Mouse (Mus musculus) neural tube, embryonic 12.5 days (tissue): Measurements from ENCODE around the gene Neu2. TPM values are rescaled to one million over a fixed set of nuclear protein-coding genes. Genes with fewer than 3 reads are reported as not detected.

Source experiments
- ATAC-seq: fragments of 200-750 bp; cut with Nextera tagmentation; 2 replicates; pipeline ENCODE4 v1.8.0; 2017; ENCODE audit warnings: low read depth, mild to moderate bottlenecking, moderate TSS enrichment, moderate library complexity; ENCODE audit not compliant: low FRiP score
- H3K27ac ChIP-seq: fragments of 300-500 bp; sonication (generic); 2 replicates; pipeline ENCODE4 v1.5.1; 2016
- H3K27me3 ChIP-seq: fragments of 300-500 bp; sonication (generic); replicated peaks from 2 replicates; pipeline ENCODE4 v1.6.1; 2016; ENCODE audit warnings: mild to moderate bottlenecking
- H3K36me3 ChIP-seq: fragments of 300-500 bp; sonication (generic); 2 replicates; pipeline ENCODE4 v1.6.1; 2016; ENCODE audit warnings: mild to moderate bottlenecking
- H3K4me1 ChIP-seq: fragments of 300-500 bp; sonication (generic); 2 replicates; pipeline ENCODE4 v1.6.1; 2016
- H3K4me2 ChIP-seq: fragments of 300-500 bp; sonication (generic); replicated peaks from 2 replicates; pipeline ENCODE4 v1.6.1; 2016; ENCODE audit warnings: mild to moderate bottlenecking
- H3K4me3 ChIP-seq: fragments of 300-500 bp; sonication (generic); 2 replicates; pipeline ENCODE4 v1.5.1; 2016
- H3K9ac ChIP-seq: fragments of 300-500 bp; sonication (generic); 2 replicates; pipeline ENCODE4 v1.6.1; 2016; ENCODE audit warnings: mild to moderate bottlenecking
- H3K9me3 ChIP-seq: fragments of 300-500 bp; sonication (generic); 2 replicates; pipeline ENCODE4 v1.6.1; 2016; ENCODE audit warnings: mild to moderate bottlenecking
- WGBS: fragments of 180-500 bp; shearing (Covaris S2); methylation state at CpG from one replicate; pipeline ENCODE4 v1.1.7; 2016; 5-methylcytosine and 5-hydroxymethylcytosine counted together
- polyA plus RNA-seq: library from polyadenylated mRNA; unstranded; fragments of >200 nt; fragmentation: Nextera tagmentation; extraction: Ambion mirVana; gene quantifications from 2 replicates; pipeline ENCODE4 v1.2.1, GENCODE M21; 2016

Neu2 gene
- polyA plus RNA-seq, 1 experiment from 2014 or later: not detected

- no peak overlapping the region for H3K4me2 ChIP-seq
- no peaks in the 10 kb centered on the region for H3K4me1 ChIP-seq
- ATAC-seq: no peak
- H3K4me3 ChIP-seq: no peak overlapping the region
- no peak overlapping the region for H3K9ac ChIP-seq
- no peaks in the 10 kb centered on the region for H3K9me3 ChIP-seq
- H3K36me3 ChIP-seq: no peaks in the 10 kb centered on the region
- WGBS: 82% methylated on average over 3 of the region's 3 CpGs
- no peak overlapping the region for H3K27ac ChIP-seq
- H3K27me3 ChIP-seq: no peaks in the 10 kb centered on the region
Observed at GRCm38 (mm10) chr1:87594261-87594660, 84.6 kb downstream of the Neu2 start.

DNA sequence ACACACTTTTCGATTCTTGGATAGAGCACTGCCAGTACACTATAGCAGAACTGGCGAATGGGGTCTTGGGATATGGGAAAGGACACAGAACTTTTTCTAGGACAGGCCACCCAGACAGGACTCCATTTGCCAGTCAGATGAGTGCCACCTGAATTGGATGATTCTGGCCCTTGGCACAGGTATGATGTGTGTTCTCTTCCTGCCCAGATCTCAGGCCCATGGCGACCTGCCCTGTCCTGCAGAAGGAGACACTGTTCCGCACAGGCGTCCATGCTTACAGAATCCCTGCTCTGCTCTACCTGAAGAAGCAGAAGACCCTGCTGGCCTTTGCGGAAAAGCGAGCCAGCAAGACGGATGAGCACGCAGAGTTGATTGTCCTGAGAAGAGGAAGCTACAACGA is 85.0 kb downstream of the Neu2 start:
- WGBS: 94% methylated on average over 10 of the region's 10 CpGs
- H3K4me1 ChIP-seq: no peaks in the 10 kb centered on the region
- H3K36me3 ChIP-seq: no peaks in the 10 kb centered on the region
- no peak overlapping the region for H3K4me3 ChIP-seq
- H3K27me3 ChIP-seq: no peaks in the 10 kb centered on the region
- no peak overlapping the region for H3K9ac ChIP-seq
- no peaks in the 10 kb centered on the region for H3K9me3 ChIP-seq
- no peak for ATAC-seq
- H3K27ac ChIP-seq: no peak overlapping the region
- no peak overlapping the region for H3K4me2 ChIP-seq

DNA sequence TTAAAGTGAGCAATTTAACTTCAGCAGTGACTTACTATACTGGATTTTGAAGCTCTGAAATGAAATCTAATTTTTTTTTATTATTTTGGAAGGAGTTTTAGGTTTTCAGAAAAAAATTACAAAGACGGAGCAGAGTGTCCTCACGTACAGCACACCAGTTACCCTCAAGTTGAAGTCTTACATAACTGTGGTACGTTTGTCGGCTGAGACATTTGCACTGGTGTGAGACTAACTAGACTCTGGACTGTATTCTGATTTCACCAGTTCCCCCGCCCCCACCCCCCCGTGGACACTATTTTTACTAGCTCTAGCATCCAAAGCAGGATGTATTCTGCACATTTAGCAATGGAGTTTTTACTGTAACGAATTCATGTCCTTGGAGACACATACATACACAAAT is 90.8 kb downstream of the Neu2 start:
- no peak overlapping the region for H3K9ac ChIP-seq
- no peak for ATAC-seq
- H3K27ac ChIP-seq: no peak overlapping the region
- WGBS: 80% methylated on average over 7 of the region's 7 CpGs
- no peak overlapping the region for H3K4me3 ChIP-seq
- H3K9me3 ChIP-seq: no peaks in the 10 kb centered on the region
- no peaks in the 10 kb centered on the region for H3K27me3 ChIP-seq
- H3K4me1 ChIP-seq: no peaks in the 10 kb centered on the region
- no peak overlapping the region for H3K4me2 ChIP-seq
- H3K36me3 ChIP-seq: no peaks in the 10 kb centered on the region

- ATAC-seq: no peak
- Histone ChIP-seq H3K9me3 (no peaks in the 10 kb centered on the region), H3K4me3 (no peak overlapping the region), H3K27ac (no peak overlapping the region), H3K36me3 (no peaks in the 10 kb centered on the region), H3K27me3 (no peaks in the 10 kb centered on the region), H3K4me1 (no peaks in the 10 kb centered on the region), H3K4me2 (no peak overlapping the region), H3K9ac (no peak overlapping the region)
- 84% methylated on average over 2 of the region's 2 CpGs for WGBS
Observed at GRCm38 (mm10) chr1:87601801-87602200, 92.1 kb downstream of the Neu2 start.

- Histone ChIP-seq H3K36me3 (no peaks in the 10 kb centered on the region), H3K27me3 (no peaks in the 10 kb centered on the region), H3K4me3 (no peak overlapping the region), H3K4me2 (no peak overlapping the region), H3K9me3 (no peaks in the 10 kb centered on the region), H3K4me1 (no peaks in the 10 kb centered on the region), H3K9ac (no peak overlapping the region), H3K27ac (no peak overlapping the region)
- no peak for ATAC-seq
- 88% methylated on average over 5 of the region's 5 CpGs for WGBS
Observed at GRCm38 (mm10) chr1:87603389-87603788, 93.7 kb downstream of the Neu2 start.

GRCm38 (mm10) chr1:87605296-87605695 is 95.6 kb downstream of the Neu2 start:
- no peaks in the 10 kb centered on the region for H3K27me3 ChIP-seq
- ATAC-seq: no peak
- no peaks in the 10 kb centered on the region for H3K4me1 ChIP-seq
- no peak overlapping the region for H3K4me2 ChIP-seq
- no peak overlapping the region for H3K9ac ChIP-seq
- H3K4me3 ChIP-seq: no peak overlapping the region
- no peaks in the 10 kb centered on the region for H3K36me3 ChIP-seq
- H3K27ac ChIP-seq: no peak overlapping the region
- no peaks in the 10 kb centered on the region for H3K9me3 ChIP-seq
- 92% methylated on average over 2 of the region's 2 CpGs for WGBS

GRCm38 (mm10) chr1:87607385-87608091 is 97.8 kb downstream of the Neu2 start:
- no peak overlapping the region for H3K4me3 ChIP-seq
- H3K36me3 ChIP-seq: no peaks in the 10 kb centered on the region
- H3K9me3 ChIP-seq: no peaks in the 10 kb centered on the region
- H3K4me1 ChIP-seq: no peaks in the 10 kb centered on the region
- H3K27ac ChIP-seq: no peak overlapping the region
- no peak overlapping the region for H3K4me2 ChIP-seq
- WGBS: 85% methylated on average over 21 of the region's 21 CpGs
- H3K27me3 ChIP-seq: no peaks in the 10 kb centered on the region
- H3K9ac ChIP-seq: no peak overlapping the region
- no peak for ATAC-seq

GRCm38 (mm10) chr1:87608416-87609046 is 98.8 kb downstream of the Neu2 start:
- Histone ChIP-seq H3K4me3 (no peak overlapping the region), H3K27me3 (no peaks in the 10 kb centered on the region), H3K36me3 (no peaks in the 10 kb centered on the region), H3K9me3 (no peaks in the 10 kb centered on the region), H3K9ac (no peak overlapping the region), H3K4me1 (no peaks in the 10 kb centered on the region), H3K27ac (no peak overlapping the region), H3K4me2 (no peak overlapping the region)
- ATAC-seq: no peak
- 31% methylated on average over 7 of the region's 7 CpGs for WGBS

DNA sequence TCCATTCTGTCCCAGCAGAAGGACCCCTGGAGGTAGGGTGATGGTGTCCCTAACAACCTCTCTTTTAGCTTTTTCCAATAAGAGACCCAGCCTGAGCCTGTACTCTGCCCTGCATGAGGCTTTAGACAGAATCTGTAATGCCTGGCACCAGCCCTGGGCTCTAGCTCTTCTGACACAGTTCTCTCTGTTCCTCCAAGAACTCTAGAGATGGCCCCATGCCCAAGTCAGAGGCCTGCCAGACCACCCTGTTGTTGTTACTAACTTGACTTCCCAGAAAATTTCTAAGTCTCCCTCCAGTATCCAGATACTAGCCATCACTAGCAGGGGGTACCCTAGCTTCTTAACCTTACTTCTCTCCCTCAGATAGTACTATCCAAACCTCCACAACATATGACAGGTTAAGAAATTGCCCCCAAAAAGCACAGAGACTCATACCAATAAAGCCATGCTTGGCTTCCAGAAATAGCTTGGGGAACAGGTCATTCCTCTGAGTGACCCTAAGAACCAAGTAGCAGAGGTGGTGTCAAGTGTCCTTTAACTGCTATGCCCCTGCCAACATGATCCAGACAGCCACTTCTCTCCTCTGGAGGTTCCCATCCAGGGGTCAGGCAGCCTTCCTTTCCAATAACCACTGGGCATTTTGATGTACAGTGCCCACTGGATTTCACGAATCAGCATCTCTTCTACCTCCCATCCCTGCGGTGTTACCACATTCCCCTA is 105.0 kb downstream of the Neu2 start:
- no peaks in the 10 kb centered on the region for H3K4me1 ChIP-seq
- ATAC-seq: no peak
- H3K9ac ChIP-seq: no peak overlapping the region
- H3K27me3 ChIP-seq: no peaks in the 10 kb centered on the region
- 89% methylated on average over 2 of the region's 2 CpGs for WGBS
- no peak overlapping the region for H3K4me2 ChIP-seq
- no peaks in the 10 kb centered on the region for H3K9me3 ChIP-seq
- H3K4me3 ChIP-seq: no peak overlapping the region
- H3K36me3 ChIP-seq: no peaks in the 10 kb centered on the region
- H3K27ac ChIP-seq: no peak overlapping the region

GRCm38 (mm10) chr1:87620211-87620668 is 110.6 kb downstream of the Neu2 start, which contains the start of gene Inpp5d:
Gene Inpp5d, plus strand, starts transcription at chr1:87620312.
- Histone ChIP-seq H3K4me1 (no peaks in the 10 kb centered on the region), H3K27ac (no peak within 1 kb of the TSS), H3K27me3 (no peaks in the 10 kb centered on the region), H3K9me3 (no peaks in the 10 kb centered on the region), H3K9ac (no peak within 1 kb of the TSS), H3K36me3 (no peaks in the 10 kb centered on the region), H3K4me3 (no peak within 1 kb of the TSS), H3K4me2 (no peak within 1 kb of the TSS; the same call in 1 of the 2 replicates)
- no peak for ATAC-seq
- WGBS: 78% methylated on average over 12 of the region's 12 CpGs

DNA sequence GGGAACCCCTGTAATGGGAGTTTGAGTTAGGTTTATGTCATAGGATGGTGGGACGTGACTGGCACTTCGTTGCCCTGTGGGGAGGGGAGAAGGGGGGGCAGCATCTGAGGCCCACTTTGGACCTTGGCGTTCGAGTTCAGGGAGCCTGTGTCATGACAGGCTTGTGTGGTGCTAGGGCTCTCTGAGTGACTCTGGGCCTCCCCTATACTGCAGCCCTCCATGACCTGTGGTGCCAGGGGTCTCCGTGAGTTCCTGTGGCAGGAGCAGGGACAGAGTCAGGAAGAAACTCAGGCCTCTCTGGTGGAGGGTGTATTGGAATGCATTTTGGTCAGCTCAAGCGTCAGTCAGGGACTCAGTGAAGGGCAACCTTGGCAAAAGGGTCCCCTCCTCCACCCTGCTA is 111.0 kb downstream of the Neu2 start:
- H3K4me1 ChIP-seq: no peaks in the 10 kb centered on the region
- 86% methylated on average over 6 of the region's 6 CpGs for WGBS
- H3K9ac ChIP-seq: no peak overlapping the region
- H3K36me3 ChIP-seq: no peaks in the 10 kb centered on the region
- ATAC-seq: no peak
- H3K9me3 ChIP-seq: no peaks in the 10 kb centered on the region
- no peak overlapping the region for H3K27ac ChIP-seq
- H3K4me3 ChIP-seq: no peak overlapping the region
- H3K27me3 ChIP-seq: no peaks in the 10 kb centered on the region
- H3K4me2 ChIP-seq: no peak overlapping the region; the same call in 1 of the 2 replicates

DNA sequence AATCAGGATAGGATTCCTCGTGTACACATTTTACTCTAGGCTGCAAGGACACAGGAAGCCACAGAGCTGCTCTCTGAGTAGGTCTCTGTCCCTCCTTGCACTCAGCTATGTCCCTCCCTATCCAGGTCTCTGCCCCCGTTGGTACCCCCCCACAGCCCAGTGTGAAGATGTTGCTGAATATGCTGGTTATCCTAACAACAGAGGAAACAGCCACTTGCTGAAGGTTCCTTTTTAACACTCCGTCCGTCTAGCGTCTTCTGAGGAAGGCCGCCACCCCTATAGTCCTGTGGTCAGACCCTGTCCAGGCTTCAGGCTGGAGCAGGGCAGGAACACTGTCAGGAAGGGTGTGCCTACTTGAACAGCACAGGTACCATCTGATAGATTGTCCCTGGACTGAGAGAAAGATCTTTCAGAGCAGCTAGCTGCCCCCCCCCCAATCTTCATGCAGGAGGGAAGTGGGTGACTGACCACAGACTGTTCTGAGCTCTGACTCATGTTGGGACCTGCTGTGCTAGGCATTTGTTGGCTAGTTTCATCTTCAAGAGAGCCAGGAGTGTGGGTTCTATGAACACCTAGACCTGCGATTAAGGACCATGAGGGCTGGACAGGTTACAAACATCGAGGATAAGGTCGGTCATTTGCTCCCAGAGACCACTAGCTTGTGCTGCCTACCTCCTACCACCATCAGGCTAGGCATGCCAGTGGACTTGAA is 111.6 kb downstream of the Neu2 start:
- H3K27me3 ChIP-seq: no peaks in the 10 kb centered on the region
- no peak overlapping the region for H3K4me2 ChIP-seq
- H3K9ac ChIP-seq: no peak overlapping the region
- no peaks in the 10 kb centered on the region for H3K36me3 ChIP-seq
- H3K27ac ChIP-seq: no peak overlapping the region
- WGBS: 90% methylated on average over 9 of the region's 9 CpGs
- H3K4me1 ChIP-seq: no peaks in the 10 kb centered on the region
- no peak for ATAC-seq
- H3K9me3 ChIP-seq: no peaks in the 10 kb centered on the region
- H3K4me3 ChIP-seq: no peak overlapping the region
